Mouse (Mus musculus): ENCODE data around the gene 9930104L06Rik. TPM values are rescaled to one million over a fixed set of nuclear protein-coding genes. Genes with fewer than 3 reads are reported as not detected.

The 9930104L06Rik gene
- total RNA-seq, 4 experiments from 2014 or later: 5.6 to 9.4 (median 7.8) TPM

Other genes with a start within 250 kb of the 9930104L06Rik start
- gene Utp11, start 243.4 kb upstream of the 9930104L06Rik start, total RNA-seq (2022): 10 to 100 TPM; 14.0 to 20.8 (median 18.7) TPM
- 100 to 1,000 TPM; 240 to 437 (median 328) TPM for gene Fhl3, start 236.3 kb upstream of the 9930104L06Rik start, total RNA-seq (2022)
- 10 to 100 TPM in 2 of 4 experiments, 1 to 10 TPM in 2; 9.5 to 12.8 (median 10.2) TPM for gene Sf3a3, start 222.3 kb upstream of the 9930104L06Rik start, total RNA-seq (2022)
- 10 to 100 TPM in 1 of 4 experiments, 1 to 10 TPM in 3; 6.0 to 10.8 (median 6.3) TPM for gene Inpp5b, start 195.2 kb upstream of the 9930104L06Rik start, total RNA-seq (2022)
- 10 to 100 TPM; 12.9 to 16.0 (median 15.0) TPM for gene Mtf1, start 134.9 kb upstream of the 9930104L06Rik start, total RNA-seq (2022)
- 10 to 100 TPM; 10.4 to 15.0 (median 12.0) TPM for gene Yrdc, start 86.4 kb upstream of the 9930104L06Rik start, total RNA-seq (2022)
- 10 to 100 TPM; 23.7 to 31.3 (median 25.2) TPM for gene 1110065P20Rik, start 85.9 kb upstream of the 9930104L06Rik start, total RNA-seq (2022)
- gene Maneal, start 74.9 kb upstream of the 9930104L06Rik start, total RNA-seq (2022): under 1 TPM; 0.19 to 0.54 (median 0.40) TPM
- gene Epha10, start 56.1 kb upstream of the 9930104L06Rik start, total RNA-seq (2022): not detected
- gene Cdca8, start 2.3 kb downstream of the 9930104L06Rik start, total RNA-seq (2022): under 1 TPM; 0.24 to 0.51 (median 0.28) TPM
- under 1 TPM in 3 of 4 experiments, not detected in 1; 0.27 to 0.51 (median 0.48) TPM for gene Rspo1, start 49.4 kb downstream of the 9930104L06Rik start, total RNA-seq (2022)
- gene Gnl2, start 79.5 kb downstream of the 9930104L06Rik start, total RNA-seq (2022): 10 to 100 TPM; 22.2 to 32.7 (median 27.4) TPM
- gene Dnali1, start 128.7 kb downstream of the 9930104L06Rik start, total RNA-seq (2022): not detected
- 1 to 10 TPM; 3.9 to 5.6 (median 4.8) TPM for gene Snip1, start 129.6 kb downstream of the 9930104L06Rik start, total RNA-seq (2022)
- gene Meaf6, start 148.1 kb downstream of the 9930104L06Rik start, total RNA-seq (2022): 10 to 100 TPM in 1 of 4 experiments, 1 to 10 TPM in 3; 7.9 to 12.3 (median 8.2) TPM
- gene Zc3h12a, start 190.8 kb downstream of the 9930104L06Rik start, total RNA-seq (2022): 1 to 10 TPM; 1.4 to 2.3 (median 2.0) TPM

Measured in gastrocnemius, adult 8-10 months (tissue).